ENCODE assay signal across 19 mouse cellular contexts in the genomic region with DNA sequence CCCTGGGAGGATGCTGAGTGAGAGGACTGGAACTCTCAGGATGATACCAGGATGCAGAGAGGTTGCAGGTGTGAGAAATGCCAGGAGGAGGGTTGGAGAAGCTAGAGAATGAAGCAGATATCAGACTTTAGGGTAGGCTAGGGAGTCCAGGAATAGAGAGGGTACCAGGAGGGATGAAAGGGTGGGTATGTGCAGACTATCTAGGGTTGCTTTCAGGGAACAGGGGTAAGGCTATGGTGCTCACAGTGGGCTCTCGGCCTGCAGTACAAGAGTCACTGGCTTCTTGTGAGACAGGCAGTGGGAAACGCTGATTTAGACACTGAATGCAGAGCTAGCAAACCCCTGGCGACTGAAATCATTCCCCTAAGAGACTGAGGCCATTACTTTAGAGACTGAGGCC. TPM values are rescaled to one million over a fixed set of nuclear protein-coding genes. Genes with fewer than 3 reads are reported as not detected.
DNase-seq lines count a peak whose midpoint lies in the region; ATAC-seq lines count a peak whose summit lies in the region.
"Had no signal": no experiment of that assay in that cellular context is flagged by ENCODE, and none has a peak within 500 bp of the region (broad histone marks: within the 10 kb centered on the region; RNA-seq: fewer than 3 reads in every experiment).

Gene Pkd1l1, minus strand, starts transcription at position 101 of the 400 bp plus-strand sequence.

- no peaks in the 10 kb centered on the region for H3K27me3 ChIP-seq in liver, embryonic 13.5 days
- H3K27me3 ChIP-seq in liver, embryonic 15.5 days = no peaks in the 10 kb centered on the region
- H3K27me3 ChIP-seq in liver, embryonic 16.5 days (ENCODE audit: control insufficient read depth, insufficient read depth, low read depth, low read length) = no peaks in the 10 kb centered on the region
- H3K27me3 ChIP-seq: embryonic facial prominence, embryonic 12.5 days; forebrain, embryonic 13.5 days; forebrain, embryonic 15.5 days had no signal

- H3K9ac ChIP-seq in liver, embryonic 13.5 days = no peak within 1 kb of the TSS; the same call in 1 of the 2 replicates
- no peak within 1 kb of the TSS for H3K9ac ChIP-seq in liver, embryonic 15.5 days
- no peak within 1 kb of the TSS for H3K9ac ChIP-seq in liver, embryonic 16.5 days (ENCODE audit: low read depth, low read length)
- H3K9ac ChIP-seq: embryonic facial prominence, embryonic 12.5 days; forebrain, embryonic 13.5 days; forebrain, embryonic 15.5 days; forebrain, postnatal 0 days had no signal

- no peaks in the 10 kb centered on the region for H3K36me3 ChIP-seq in liver, embryonic 13.5 days
- H3K36me3 ChIP-seq in liver, embryonic 15.5 days (replicated peaks) = no peaks in the 10 kb centered on the region
- no peaks in the 10 kb centered on the region for H3K36me3 ChIP-seq in liver, embryonic 16.5 days (ENCODE audit: control insufficient read depth, insufficient read depth)
- H3K36me3 ChIP-seq: embryonic facial prominence, embryonic 10.5 days; embryonic facial prominence, embryonic 12.5 days; forebrain, embryonic 15.5 days had no signal

- no peak for ATAC-seq in liver, embryonic 13.5 days (ENCODE audit: low read depth)
- no peak for ATAC-seq in liver, embryonic 15.5 days (ENCODE audit: insufficient read depth)
- ATAC-seq in liver, embryonic 16.5 days (ENCODE audit: low read depth) = no peak
- ATAC-seq: forebrain, embryonic 13.5 days; forebrain, embryonic 15.5 days; forebrain, postnatal 0 days had no signal

- peak within 1 kb of the TSS; percentile 57; the same call in 1 of the 2 replicates for H3K27ac ChIP-seq in liver, embryonic 13.5 days
- no peak within 1 kb of the TSS; the same call in 1 of the 2 replicates for H3K27ac ChIP-seq in liver, embryonic 15.5 days (replicated peaks)
- no peak within 1 kb of the TSS for H3K27ac ChIP-seq in liver, embryonic 16.5 days (ENCODE audit: low read length)
- H3K27ac ChIP-seq: embryonic facial prominence, embryonic 10.5 days; embryonic facial prominence, embryonic 12.5 days; forebrain, embryonic 13.5 days; forebrain, embryonic 15.5 days had no signal

- H3K4me2 ChIP-seq in liver, embryonic 13.5 days = no peak within 1 kb of the TSS
- H3K4me2 ChIP-seq in liver, embryonic 15.5 days = peak within 1 kb of the TSS; percentile 21; the same call in 1 of the 2 replicates
- H3K4me2 ChIP-seq in liver, embryonic 16.5 days (ENCODE audit: low read depth, low read length) = peak within 1 kb of the TSS; percentile 37
- H3K4me2 ChIP-seq: embryonic facial prominence, embryonic 12.5 days; forebrain, embryonic 13.5 days; forebrain, embryonic 15.5 days had no signal

- DNase-seq in liver, embryonic 13.5 days = no peak
- no peak for DNase-seq in liver
- DNase-seq in layer of hippocampus, postnatal 25 days (ENCODE audit: extremely low spot score in 1 of 2, low spot score in 1 of 2) = no peak
- DNase-seq: adrenal gland, adult 2 months; adrenal gland, postnatal 14 days; adrenal gland, postnatal 36 days; cerebellum, adult 11-12 months; cerebellum, adult 2 months; cerebellum, adult 9-10 months; cerebellum, postnatal 25 days; forebrain, postnatal 0 days had no signal

- peaks cover 41% of the 10 kb centered on the region for H3K4me1 ChIP-seq in liver, embryonic 13.5 days (replicated peaks)
- peaks cover 40% of the 10 kb centered on the region for H3K4me1 ChIP-seq in liver, embryonic 15.5 days (replicated peaks)
- H3K4me1 ChIP-seq in liver, embryonic 16.5 days (ENCODE audit: control insufficient read depth, low read depth, low read length) = peaks cover 13% of the 10 kb centered on the region
- H3K4me1 ChIP-seq: embryonic facial prominence, embryonic 10.5 days; embryonic facial prominence, embryonic 12.5 days; forebrain, embryonic 13.5 days; forebrain, embryonic 15.5 days had no signal

- no peaks in the 10 kb centered on the region for H3K9me3 ChIP-seq in liver, embryonic 13.5 days (replicated peaks)
- H3K9me3 ChIP-seq in liver, embryonic 15.5 days (replicated peaks) = no peaks in the 10 kb centered on the region
- no peaks in the 10 kb centered on the region for H3K9me3 ChIP-seq in liver, embryonic 16.5 days (replicated peaks; ENCODE audit: control insufficient read depth, low read length)
- H3K9me3 ChIP-seq: embryonic facial prominence, embryonic 10.5 days; embryonic facial prominence, embryonic 12.5 days; forebrain, embryonic 13.5 days; forebrain, embryonic 15.5 days had no signal

- H3K4me3 ChIP-seq in liver, embryonic 13.5 days (replicated peaks) = no peak within 1 kb of the TSS
- no peak within 1 kb of the TSS for H3K4me3 ChIP-seq in liver, embryonic 15.5 days (replicated peaks)
- no peak within 1 kb of the TSS for H3K4me3 ChIP-seq in liver, embryonic 16.5 days (ENCODE audit: low read depth, low read length)
- H3K4me3 ChIP-seq: embryonic facial prominence, embryonic 10.5 days; embryonic facial prominence, embryonic 12.5 days; forebrain, embryonic 13.5 days; forebrain, embryonic 15.5 days had no signal

- 60% methylated on average over 3 of the region's 3 CpGs for WGBS in liver, embryonic 13.5 days (ENCODE audit: insufficient replicate concordance)
- 47% methylated on average over 3 of the region's 3 CpGs for WGBS in liver, embryonic 15.5 days (ENCODE audit: insufficient replicate concordance)
- 57% methylated on average over 3 of the region's 3 CpGs for WGBS in liver, embryonic 16.5 days (ENCODE audit: insufficient replicate concordance)

RNA-seq across cellular contexts. Expression of gene Pkd1l1, which starts in this region (rescaled TPM):
- polyA plus RNA-seq in liver, embryonic 13.5 days (2015; fragmentation: Nextera tagmentation; extraction: Ambion mirVana) = 0.03 and 0.10 TPM in 2 replicates
- 0.05 and 0.08 TPM in 2 replicates for polyA plus RNA-seq in liver, embryonic 15.5 days (2015; fragmentation: Nextera tagmentation; extraction: Ambion mirVana)
- 0.07 and 0.09 TPM in 2 replicates for polyA plus RNA-seq in liver, embryonic 16.5 days (2015; fragmentation: Nextera tagmentation; extraction: Ambion mirVana)
- not detected for total RNA-seq in layer of hippocampus, postnatal 25 days (2021)
- total RNA-seq: adrenal gland, postnatal 36 days; MEL had no signal
- polyA plus RNA-seq: forebrain, embryonic 11.5 days had no signal
